Mouse (Mus musculus): ENCODE data around the gene Rrm1.
"Not testable (repeated sequence)": the region's sequence is repeated elsewhere in the genome, so short reads cannot be mapped to it uniquely, and the experiment has no call there.

The Rrm1 gene

GRCm38 (mm10) chr7:102477377-102477776, 35.9 kb downstream of the Rrm1 start:
- peak in 1 of 2 experiments; percentile 3 for DNase-seq (ENCODE audit: low spot score in 2 of 2)

GRCm38 (mm10) chr7:102478425-102478824, 36.9 kb downstream of the Rrm1 start:
- DNase-seq (ENCODE audit: low spot score in 2 of 2): no peak

DNA sequence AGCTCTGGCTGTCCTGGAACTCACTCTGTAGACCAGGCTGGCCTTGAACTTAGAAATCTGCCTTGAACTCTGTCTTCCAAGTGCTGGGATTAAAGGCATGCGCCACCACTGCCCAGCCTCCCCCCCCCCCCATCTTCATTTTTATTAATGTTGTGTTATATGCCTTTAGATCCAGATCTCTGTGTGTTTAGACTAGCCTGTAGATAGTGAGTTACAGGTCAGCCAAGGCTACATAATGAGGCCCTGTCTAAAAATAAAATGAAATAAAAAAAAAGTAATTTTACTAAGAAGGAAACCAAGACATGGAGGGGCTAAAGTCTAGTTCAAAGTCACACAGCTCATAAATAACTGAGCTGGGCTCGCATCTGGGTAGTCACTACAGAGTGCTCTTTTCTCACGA, 37.4 kb downstream of the Rrm1 start:
- no peak for DNase-seq (ENCODE audit: low spot score in 2 of 2)

DNA sequence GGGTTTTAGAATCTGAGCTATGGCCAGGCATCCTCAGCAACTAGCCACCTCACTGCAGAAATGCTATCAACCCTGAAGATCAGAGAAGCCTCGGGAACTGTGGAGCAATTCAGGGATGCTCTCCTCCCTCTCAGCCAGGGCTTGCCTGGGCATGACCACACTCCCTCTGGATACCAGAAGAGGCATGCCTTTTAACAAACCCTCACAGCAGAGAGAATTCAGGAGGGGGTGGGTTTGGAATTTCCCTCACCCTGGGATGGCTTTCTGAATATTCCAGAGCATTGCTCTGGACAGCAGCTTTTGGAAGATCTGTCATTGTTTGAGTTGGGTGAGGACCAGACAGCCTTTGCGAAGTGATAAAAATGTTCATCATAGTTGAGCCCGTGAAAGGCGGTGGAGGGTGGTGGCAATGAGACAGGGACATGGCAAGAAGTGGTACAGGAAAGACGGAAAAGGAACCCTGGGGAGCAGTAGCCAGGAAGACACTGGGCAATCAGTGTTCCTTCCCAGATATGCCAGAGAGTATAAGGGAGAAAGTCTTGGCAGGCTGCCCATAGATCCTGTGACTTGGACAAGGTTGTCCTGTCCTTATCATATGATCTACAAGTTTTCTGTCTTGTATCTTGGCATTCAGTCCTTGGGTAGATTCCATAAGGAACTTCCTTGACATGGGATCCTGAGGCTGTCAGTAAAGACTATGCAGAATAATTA, 38.0 kb downstream of the Rrm1 start:
- DNase-seq (ENCODE audit: low spot score in 2 of 2): no peak

DNA sequence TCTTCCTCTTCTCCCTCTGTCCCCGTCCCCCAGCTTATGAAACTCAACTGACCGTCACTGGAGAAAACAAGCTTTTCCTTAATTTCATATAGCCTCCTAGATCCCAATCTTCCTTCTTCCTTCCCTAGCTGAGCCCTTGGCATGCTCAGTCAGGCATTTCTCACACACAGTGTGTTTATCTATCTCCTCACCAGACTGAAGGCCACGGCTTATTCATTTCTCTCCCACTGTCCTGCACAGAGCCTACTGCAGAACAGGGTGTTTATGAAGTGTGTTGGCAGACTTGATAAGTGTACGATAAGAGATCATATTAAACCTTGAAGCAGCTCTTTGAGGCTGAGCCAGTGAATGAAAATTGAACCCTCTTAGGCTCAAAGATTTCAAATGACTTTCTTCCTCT, 39.3 kb downstream of the Rrm1 start:
- no peak for DNase-seq (ENCODE audit: low spot score in 2 of 2)

GRCm38 (mm10) chr7:102481579-102481978, 40.1 kb downstream of the Rrm1 start, which contains the start of gene Olfr543:
Olfr543 (minus strand) TSS chr7:102481679.
- DNase-seq (ENCODE audit: low spot score in 2 of 2): no peak

- no peak for DNase-seq (ENCODE audit: low spot score in 2 of 2)
Measured at GRCm38 (mm10) chr7:102483665-102484064, 42.2 kb downstream of the Rrm1 start.

- DNase-seq (ENCODE audit: low spot score in 2 of 2): not testable (repeated sequence)
Measured at GRCm38 (mm10) chr7:102484766-102485165, 43.3 kb downstream of the Rrm1 start.

DNA sequence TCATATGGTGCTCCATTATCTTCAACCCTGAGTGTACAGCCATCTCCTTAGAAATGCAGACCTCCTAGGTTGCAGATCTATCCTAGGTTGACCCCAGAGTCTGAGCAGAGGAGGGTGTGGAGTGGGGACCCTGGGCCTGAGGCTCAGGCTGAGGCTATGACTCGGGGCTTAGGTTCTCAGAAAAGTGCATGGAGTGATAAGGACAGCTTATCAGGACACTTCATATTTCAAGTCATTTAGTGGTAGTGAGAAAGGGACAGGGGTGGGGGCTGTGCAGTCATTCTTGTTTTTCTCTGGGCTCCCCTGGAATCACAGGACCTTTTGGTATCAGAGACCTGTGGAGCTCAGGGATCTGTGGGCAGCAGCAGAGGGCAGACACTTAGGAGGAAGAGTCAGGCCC, 44.6 kb downstream of the Rrm1 start:
- no peak for DNase-seq (ENCODE audit: low spot score in 2 of 2)

DNA sequence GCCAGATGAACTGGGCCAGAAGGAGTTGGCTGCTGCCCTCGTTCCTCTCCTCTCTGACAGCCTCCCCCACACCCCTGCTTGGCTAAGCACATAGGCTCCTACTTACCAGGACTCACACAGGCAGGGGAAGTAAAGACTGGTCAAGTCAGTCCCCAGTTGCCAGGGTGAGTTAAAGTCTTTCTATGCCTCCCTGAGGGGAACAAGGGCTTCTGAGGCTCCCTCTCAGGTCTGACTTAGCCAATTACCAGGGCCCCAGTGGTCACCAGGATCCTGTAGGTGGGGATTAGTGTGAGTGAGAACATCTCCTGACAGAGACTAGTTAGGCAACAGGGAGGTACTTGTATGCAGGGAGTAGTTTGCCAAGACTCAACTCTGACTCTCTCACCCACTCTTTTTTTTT, 46.7 kb downstream of the Rrm1 start, which contains the start of gene Olfr544:
Gene Olfr544, minus strand, starts transcription at position 153 of the 400 bp plus-strand sequence.
- DNase-seq (ENCODE audit: low spot score in 2 of 2): no peak

DNA sequence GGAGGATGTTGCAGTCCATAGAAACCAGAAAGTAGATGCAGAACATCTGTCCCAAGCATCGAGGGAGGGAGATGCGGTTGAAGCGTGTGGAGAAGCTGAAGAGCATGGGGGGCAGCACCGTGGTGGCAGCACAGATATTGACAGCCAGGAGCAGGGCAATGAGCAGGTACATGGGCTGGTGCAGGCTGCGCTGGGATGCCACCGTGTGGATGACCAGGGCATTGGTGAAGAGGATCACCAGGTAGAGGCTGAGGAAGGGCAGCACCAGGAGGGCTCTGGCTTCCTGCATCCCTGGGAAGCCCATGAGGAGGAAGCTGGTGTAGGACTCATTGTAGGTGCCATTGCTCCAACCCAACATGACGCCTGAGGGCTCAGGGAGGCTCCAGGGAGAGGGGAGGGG, 52.9 kb downstream of the Rrm1 start:
- not testable (repeated sequence) for DNase-seq (ENCODE audit: low spot score in 2 of 2)

- DNase-seq (ENCODE audit: low spot score in 2 of 2): no peak
Measured at GRCm38 (mm10) chr7:102499473-102499872, 58.0 kb downstream of the Rrm1 start, which contains the start of gene Olfr545. Olfr545 (minus strand) TSS chr7:102499573.

DNA sequence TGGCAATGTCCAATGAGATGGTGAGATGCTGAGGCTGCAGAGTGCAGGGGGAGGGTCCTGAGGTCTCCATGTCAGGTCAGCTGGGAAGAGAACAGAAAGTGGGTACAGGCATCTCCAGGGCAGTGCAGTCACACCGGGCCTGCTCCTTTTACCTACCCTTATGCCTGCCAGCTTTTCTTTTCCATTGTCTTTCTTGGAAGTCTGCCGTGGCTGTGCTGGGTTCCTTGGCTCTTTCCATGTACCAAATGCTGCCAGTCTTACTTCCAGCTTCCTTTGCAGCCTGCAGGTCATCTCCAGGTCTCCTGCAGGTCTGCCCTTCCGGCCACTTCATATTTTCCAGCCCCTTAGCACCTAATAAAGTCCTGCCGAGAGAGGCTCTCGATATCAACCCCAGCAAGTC, 60.5 kb downstream of the Rrm1 start:
- no peak for DNase-seq (ENCODE audit: low spot score in 2 of 2)

- peak; percentile 18 to 80 for DNase-seq (ENCODE audit: low spot score in 2 of 2)
Measured at GRCm38 (mm10) chr7:102506848-102507247, 65.4 kb downstream of the Rrm1 start.

DNA sequence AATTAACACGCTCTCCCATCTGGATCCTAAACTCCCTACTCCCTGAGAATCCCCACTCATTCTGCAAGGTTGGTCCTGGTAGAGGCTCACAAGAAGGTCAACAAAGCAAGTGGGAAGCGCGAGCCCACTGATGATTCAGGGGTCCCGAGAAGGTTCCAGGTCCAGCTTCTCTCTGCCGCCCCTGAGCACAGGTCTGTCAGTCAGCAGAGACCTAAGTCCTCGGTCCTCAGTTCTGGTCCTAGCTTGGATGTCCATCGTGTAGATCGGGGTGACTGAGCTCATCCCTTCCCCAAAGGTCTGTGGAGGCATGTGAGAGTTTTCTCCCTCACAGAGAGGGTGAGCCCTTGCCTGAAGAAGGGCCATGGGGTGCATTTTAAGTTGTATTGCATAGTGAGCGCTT, 66.6 kb downstream of the Rrm1 start:
- no peak for DNase-seq (ENCODE audit: low spot score in 2 of 2)

- no peak for DNase-seq (ENCODE audit: low spot score in 2 of 2)
Measured at GRCm38 (mm10) chr7:102508666-102509065, 67.2 kb downstream of the Rrm1 start.

GRCm38 (mm10) chr7:102509726-102510125, 68.2 kb downstream of the Rrm1 start:
- no peak for DNase-seq (ENCODE audit: low spot score in 2 of 2)

DNA sequence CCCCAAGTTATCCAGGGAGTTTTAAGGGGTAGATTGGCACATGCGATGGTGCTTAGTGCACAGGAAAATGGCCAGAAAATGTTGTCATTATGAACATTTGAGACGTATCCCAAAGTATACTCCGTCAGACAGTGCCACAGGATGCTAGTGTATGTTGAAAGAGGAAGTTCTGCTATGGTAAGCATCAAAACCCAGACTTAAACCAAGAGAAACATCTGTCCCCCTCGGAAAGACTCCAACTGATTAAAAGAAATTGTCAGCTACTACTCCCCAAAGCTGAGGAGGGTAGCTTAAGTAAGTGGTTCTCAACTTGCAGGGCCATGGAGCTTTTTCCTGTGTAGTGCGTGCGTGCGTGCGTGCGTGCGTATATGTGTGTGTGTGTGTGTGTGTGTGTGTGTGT, 70.4 kb downstream of the Rrm1 start:
- no peak for DNase-seq (ENCODE audit: low spot score in 2 of 2)

DNA sequence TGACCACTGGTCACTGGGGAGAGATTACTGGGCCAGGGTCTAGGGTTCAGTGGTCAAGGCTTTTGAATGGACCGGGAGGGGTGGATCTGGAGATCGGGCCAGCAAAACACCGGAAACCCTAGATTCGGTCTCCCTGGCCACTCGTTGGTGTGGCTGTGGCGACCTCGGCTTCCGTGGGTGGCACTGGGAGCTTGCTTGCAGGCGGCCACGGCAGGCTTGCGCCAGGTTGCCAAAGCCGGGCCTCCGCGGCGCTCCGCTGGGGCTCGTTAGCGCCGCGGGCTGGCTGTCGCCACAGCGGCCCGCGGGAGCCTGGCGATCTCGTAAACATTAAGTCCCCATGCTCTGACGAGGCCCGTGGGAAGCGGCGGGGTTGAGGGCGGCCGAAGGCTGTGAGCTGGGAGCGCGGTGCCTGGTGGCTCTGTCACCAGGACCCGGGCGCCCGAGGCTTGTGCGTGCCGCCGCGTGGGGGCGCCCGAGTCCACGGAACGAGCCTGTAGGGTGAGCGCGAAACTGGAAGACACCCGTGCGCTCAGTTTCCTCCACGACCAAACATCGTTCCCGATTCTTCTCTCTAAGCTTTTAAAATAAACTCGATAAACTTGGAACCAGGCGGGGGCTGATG, 71.4 kb downstream of the Rrm1 start:
- DNase-seq (ENCODE audit: low spot score in 2 of 2): peak; percentile 16 to 82

DNA sequence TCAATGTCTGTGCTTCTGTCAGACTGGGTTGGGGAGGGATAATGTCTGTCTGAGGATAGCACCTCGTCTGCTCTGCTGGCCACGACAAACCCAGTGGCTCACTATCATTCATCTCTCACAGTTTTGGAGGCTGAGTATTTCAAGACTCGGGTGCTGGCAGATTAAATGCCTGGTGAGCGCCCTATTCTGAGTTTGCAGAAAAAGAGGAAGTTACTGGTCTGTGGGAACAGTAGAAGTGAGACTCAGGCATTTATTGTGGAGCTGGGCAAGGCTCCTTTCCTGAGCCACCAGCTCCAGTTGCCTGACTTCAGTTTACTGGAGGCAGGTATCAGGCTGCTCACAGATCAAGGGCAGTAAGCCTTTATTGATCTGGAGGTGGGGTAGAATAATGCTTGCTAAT, 72.6 kb downstream of the Rrm1 start:
- DNase-seq (ENCODE audit: low spot score in 2 of 2): no peak

GRCm38 (mm10) chr7:102516261-102517050, 75.0 kb downstream of the Rrm1 start:
- no peak for DNase-seq (ENCODE audit: low spot score in 2 of 2)

- DNase-seq (ENCODE audit: low spot score in 2 of 2): no peak
Measured at GRCm38 (mm10) chr7:102517051-102517335, 75.5 kb downstream of the Rrm1 start.
